Mouse (Mus musculus) kidney, embryonic 16.5 days (tissue): ENCODE results near the gene Jmjd1c. TPM values are rescaled to one million over a fixed set of nuclear protein-coding genes. Genes with fewer than 3 reads are reported as not detected.

Source experiments
- ATAC-seq: fragments of 200-750 bp; cut with Nextera tagmentation; 2 replicates; pipeline ENCODE4 v1.8.0; 2017; ENCODE audit warnings: moderate TSS enrichment; ENCODE audit not compliant: low FRiP score, low TSS enrichment
- H3K27ac ChIP-seq: fragments of 300-500 bp; sonication (generic); 2 replicates; pipeline ENCODE4 v1.5.1; 2014; ENCODE audit warnings: low read length
- H3K27me3 ChIP-seq: fragments of 300-500 bp; sonication (generic); 2 replicates; pipeline ENCODE4 v1.6.1; 2014; ENCODE audit warnings: low read length, control low read depth, mixed read lengths; ENCODE audit not compliant: insufficient read depth
- H3K36me3 ChIP-seq: fragments of 300-500 bp; sonication (generic); 2 replicates; pipeline ENCODE4 v1.6.1; 2014; ENCODE audit warnings: low read length, control low read depth, mixed read lengths; ENCODE audit not compliant: insufficient read depth
- H3K4me1 ChIP-seq: fragments of 300-500 bp; sonication (generic); 2 replicates; pipeline ENCODE4 v1.6.1; 2014; ENCODE audit warnings: low read length, control low read depth, mixed read lengths; ENCODE audit not compliant: insufficient read depth
- H3K4me2 ChIP-seq: fragments of 300-500 bp; sonication (generic); replicated peaks from 2 replicates; pipeline ENCODE4 v1.6.1; 2014; ENCODE audit warnings: low read depth, low read length
- H3K4me3 ChIP-seq: fragments of 300-500 bp; sonication (generic); 2 replicates; pipeline ENCODE4 v1.5.1; 2014; ENCODE audit warnings: mild to moderate bottlenecking, low read length
- H3K9ac ChIP-seq: fragments of 300-500 bp; sonication (generic); replicated peaks from 2 replicates; pipeline ENCODE4 v1.6.1; 2014; ENCODE audit warnings: low read length
- H3K9me3 ChIP-seq: fragments of 300-500 bp; sonication (generic); 2 replicates; pipeline ENCODE4 v1.6.1; 2016; ENCODE audit warnings: low read length, control low read depth
- WGBS: fragments of 180-500 bp; shearing (Covaris S2); extraction: QIAGEN DNeasy Blood & Tissue Kit; methylation state at CpG from one replicate; pipeline ENCODE4 v1.1.7; 2014; 5-methylcytosine and 5-hydroxymethylcytosine counted together
- polyA plus RNA-seq: library from polyadenylated mRNA; unstranded; fragments of >200 nt; fragmentation: Nextera tagmentation; extraction: Ambion mirVana; gene quantifications from 2 replicates; pipeline ENCODE4 v1.2.1, GENCODE M21; 2015

The Jmjd1c gene
- polyA plus RNA-seq, 1 experiment from 2014 or later = 30.5 TPM

- Histone ChIP-seq H3K36me3 (no peaks in the 10 kb centered on the region), H3K9me3 (no peaks in the 10 kb centered on the region), H3K27me3 (no peaks in the 10 kb centered on the region), H3K4me1 (peaks cover 59% of the 10 kb centered on the region), H3K4me2 (no peak overlapping the region), H3K27ac (peak overlapping the region; percentile 67), H3K4me3 (no peak overlapping the region), H3K9ac (no peak overlapping the region)
- whole genome bisulfite sequencing = 46% methylated on average over 4 of the region's 4 CpGs
- ATAC-seq = no peak
Measured at GRCm38 (mm10) chr10:67120180-67120579, 24.3 kb downstream of the Jmjd1c start.

- no peak overlapping the region for H3K4me3 ChIP-seq
- WGBS = 34% methylated on average over 2 of the region's 2 CpGs
- no peak for ATAC-seq
- peak overlapping the region; percentile 67 for H3K27ac ChIP-seq
- H3K4me1 ChIP-seq = peaks cover 54% of the 10 kb centered on the region
- H3K27me3 ChIP-seq = no peaks in the 10 kb centered on the region
- H3K36me3 ChIP-seq = no peaks in the 10 kb centered on the region
- H3K9me3 ChIP-seq = no peaks in the 10 kb centered on the region
- H3K4me2 ChIP-seq = no peak overlapping the region
- no peak overlapping the region for H3K9ac ChIP-seq
Measured at GRCm38 (mm10) chr10:67120640-67121039, 24.7 kb downstream of the Jmjd1c start.

GRCm38 (mm10) chr10:67123756-67124155, 27.8 kb downstream of the Jmjd1c start:
- no peak for ATAC-seq
- H3K9ac ChIP-seq = no peak overlapping the region
- H3K27me3 ChIP-seq = no peaks in the 10 kb centered on the region
- H3K27ac ChIP-seq = no peak overlapping the region
- H3K36me3 ChIP-seq = no peaks in the 10 kb centered on the region
- WGBS = 72% methylated on average over 2 of the region's 2 CpGs
- peaks cover 47% of the 10 kb centered on the region for H3K4me1 ChIP-seq
- H3K4me2 ChIP-seq = no peak overlapping the region
- no peak overlapping the region for H3K4me3 ChIP-seq
- no peaks in the 10 kb centered on the region for H3K9me3 ChIP-seq

- no peaks in the 10 kb centered on the region for H3K9me3 ChIP-seq
- H3K36me3 ChIP-seq = no peaks in the 10 kb centered on the region
- H3K9ac ChIP-seq = no peak overlapping the region
- no peak overlapping the region for H3K4me2 ChIP-seq
- no peak overlapping the region for H3K27ac ChIP-seq
- H3K4me3 ChIP-seq = no peak overlapping the region
- no peaks in the 10 kb centered on the region for H3K27me3 ChIP-seq
- WGBS = 82% methylated on average over 4 of the region's 4 CpGs
- ATAC-seq = no peak
- H3K4me1 ChIP-seq = peaks cover 44% of the 10 kb centered on the region
Measured at GRCm38 (mm10) chr10:67124156-67124555, 28.2 kb downstream of the Jmjd1c start.

- ATAC-seq = peak; percentile 74
- H3K9ac ChIP-seq = peak overlapping the region; percentile 84
- no peaks in the 10 kb centered on the region for H3K9me3 ChIP-seq
- no peaks in the 10 kb centered on the region for H3K36me3 ChIP-seq
- H3K4me2 ChIP-seq = peak overlapping the region; percentile 68
- H3K4me1 ChIP-seq = peaks cover 32% of the 10 kb centered on the region
- H3K4me3 ChIP-seq = peak overlapping the region; percentile 83
- WGBS = 1% methylated on average over 50 of the region's 50 CpGs
- peak overlapping the region; percentile 76 for H3K27ac ChIP-seq
- H3K27me3 ChIP-seq = no peaks in the 10 kb centered on the region
Measured at GRCm38 (mm10) chr10:67126061-67126858, 30.3 kb downstream of the Jmjd1c start.

- ATAC-seq = peak; percentile 77
- H3K27me3 ChIP-seq = no peaks in the 10 kb centered on the region
- H3K4me1 ChIP-seq = peaks cover 25% of the 10 kb centered on the region
- no peaks in the 10 kb centered on the region for H3K36me3 ChIP-seq
- no peaks in the 10 kb centered on the region for H3K9me3 ChIP-seq
- H3K9ac ChIP-seq = peak overlapping the region; percentile 84
- H3K4me3 ChIP-seq = peak overlapping the region; percentile 83
- peak overlapping the region; percentile 68 for H3K4me2 ChIP-seq
- H3K27ac ChIP-seq = peak overlapping the region; percentile 76
- 1% methylated on average over 90 of the region's 115 CpGs for WGBS
Measured at GRCm38 (mm10) chr10:67126859-67127758, 31.2 kb downstream of the Jmjd1c start.

GRCm38 (mm10) chr10:67129531-67129930, 33.6 kb downstream of the Jmjd1c start:
- H3K4me1 ChIP-seq = peaks cover 15% of the 10 kb centered on the region; the same call in 1 of the 2 replicates
- H3K4me3 ChIP-seq = no peak overlapping the region
- no peaks in the 10 kb centered on the region for H3K27me3 ChIP-seq
- H3K36me3 ChIP-seq = no peaks in the 10 kb centered on the region
- H3K9me3 ChIP-seq = no peaks in the 10 kb centered on the region
- H3K27ac ChIP-seq = no peak overlapping the region
- 72% methylated on average over 1 of the region's 1 CpGs for WGBS
- ATAC-seq = no peak
- no peak overlapping the region for H3K9ac ChIP-seq
- no peak overlapping the region for H3K4me2 ChIP-seq

GRCm38 (mm10) chr10:67131709-67132108, 35.8 kb downstream of the Jmjd1c start:
- Histone ChIP-seq H3K27me3 (no peaks in the 10 kb centered on the region), H3K4me3 (no peak overlapping the region), H3K36me3 (no peaks in the 10 kb centered on the region), H3K27ac (no peak overlapping the region), H3K9me3 (no peaks in the 10 kb centered on the region), H3K4me1 (peaks cover 15% of the 10 kb centered on the region; the same call in 1 of the 2 replicates), H3K4me2 (no peak overlapping the region), H3K9ac (no peak overlapping the region)
- WGBS = 77% methylated on average over 1 of the region's 1 CpGs
- no peak for ATAC-seq

- no peak overlapping the region for H3K4me2 ChIP-seq
- H3K4me3 ChIP-seq = no peak overlapping the region
- no peak overlapping the region for H3K27ac ChIP-seq
- no peak for ATAC-seq
- no peaks in the 10 kb centered on the region for H3K9me3 ChIP-seq
- H3K9ac ChIP-seq = no peak overlapping the region
- no peaks in the 10 kb centered on the region for H3K36me3 ChIP-seq
- peaks cover 6% of the 10 kb centered on the region; the same call in 1 of the 2 replicates for H3K4me1 ChIP-seq
- 96% methylated on average over 2 of the region's 2 CpGs for WGBS
- no peaks in the 10 kb centered on the region for H3K27me3 ChIP-seq
Measured at GRCm38 (mm10) chr10:67134322-67134721, 38.4 kb downstream of the Jmjd1c start.
